ENCODE assay signal across 17 mouse cellular contexts in genomic region chr3:121354861-121355470, GRCm38 (mm10).
DNase-seq lines count a peak whose midpoint lies in the region; ATAC-seq and TF ChIP-seq lines count a peak whose summit lies in the region.
"Had no signal": no experiment of that assay in that cellular context is flagged by ENCODE, and none has a peak within 500 bp of the region (broad histone marks: within the 10 kb centered on the region; RNA-seq: fewer than 3 reads in every experiment).

No protein-coding gene starts in this region.

- WGBS in embryonic facial prominence, embryonic 10.5 days: 89% methylated on average over 18 of the region's 18 CpGs

- TF ChIP-seq POLR2A in ES-Bruce4 (IDR thresholded peaks at IDR 0.05; ENCODE audit: insufficient read depth, low read length): no peak

- TF ChIP-seq CTCF in E14TG2a.4 (conservative IDR thresholded peaks at IDR 0.05; ENCODE audit: low read length) (no peak), ES-Bruce4 (IDR thresholded peaks at IDR 0.05; ENCODE audit: low read depth, low read length) (no peak)

- no peak overlapping the region for H3K27ac ChIP-seq in ES-Bruce4 (ENCODE audit: insufficient read depth, low read length)
- no peak overlapping the region for H3K27ac ChIP-seq in embryonic facial prominence, embryonic 10.5 days (replicated peaks)
- H3K27ac ChIP-seq: forebrain, embryonic 13.5 days; limb, embryonic 10.5 days; midbrain, embryonic 10.5 days had no signal

- H3K9me3 ChIP-seq in E14TG2a.4 (ENCODE audit: low read length) (no peaks in the 10 kb centered on the region), ES-Bruce4 (replicated peaks; ENCODE audit: control insufficient read depth, insufficient read depth, low read length, poor library complexity, severe bottlenecking) (no peaks in the 10 kb centered on the region)
- no peaks in the 10 kb centered on the region for H3K9me3 ChIP-seq in embryonic facial prominence, embryonic 10.5 days
- H3K9me3 ChIP-seq: forebrain, embryonic 13.5 days; heart, embryonic 12.5 days; limb, embryonic 10.5 days; midbrain, embryonic 10.5 days had no signal

- H3K4me1 ChIP-seq in E14TG2a.4 (replicated peaks; ENCODE audit: low read depth, low read length) (peaks cover 34% of the 10 kb centered on the region), ES-Bruce4 (ENCODE audit: control insufficient read depth, insufficient read depth, low read length) (no peaks in the 10 kb centered on the region)
- peaks cover 12% of the 10 kb centered on the region for H3K4me1 ChIP-seq in embryonic facial prominence, embryonic 10.5 days

- no peak for ATAC-seq in monocyte, adult 5-6 weeks (replicated peaks; ENCODE audit: insufficient number of reproducible peaks, low FRiP score, low TSS enrichment, poor library complexity, severe bottlenecking)
- ATAC-seq: forebrain, embryonic 13.5 days had no signal

- H3K36me3 ChIP-seq in E14TG2a.4 (ENCODE audit: insufficient read depth, low read length) (no peaks in the 10 kb centered on the region), ES-Bruce4 (ENCODE audit: control insufficient read depth, insufficient read depth, low read length, poor library complexity, severe bottlenecking) (no peaks in the 10 kb centered on the region)
- no peaks in the 10 kb centered on the region for H3K36me3 ChIP-seq in embryonic facial prominence, embryonic 10.5 days (replicated peaks)
- H3K36me3 ChIP-seq: midbrain, embryonic 10.5 days had no signal

- no peak overlapping the region for H3K9ac ChIP-seq in ES-Bruce4 (ENCODE audit: low read depth, poor library complexity, severe bottlenecking)
- H3K9ac ChIP-seq: forebrain, embryonic 13.5 days; heart, embryonic 12.5 days had no signal

- peak; percentile 52 to 58 for DNase-seq in adrenal gland, postnatal 36 days
- DNase-seq in cerebellum, adult 9-10 months: peak; percentile 80
- no peak for DNase-seq in embryonic facial prominence, embryonic 10.5 days (ENCODE audit: low spot score)
- no peak for DNase-seq in layer of hippocampus, postnatal 25 days (ENCODE audit: extremely low spot score in 1 of 2, low spot score in 1 of 2)
- no peak for DNase-seq in embryo, embryonic 10 days (ENCODE audit: low spot score)
- DNase-seq: kidney, adult 8-10 months; lung, adult 2 months; lung, postnatal 4 days; right cerebral cortex, postnatal 4 days; thymus, postnatal 4 days had no signal

- no peak for TF ChIP-seq EP300 in ES-Bruce4 (IDR thresholded peaks at IDR 0.05; ENCODE audit: insufficient read depth, low read depth, low read length)

- H3K27me3 ChIP-seq in E14TG2a.4 (ENCODE audit: insufficient read depth, low read length): no peaks in the 10 kb centered on the region
- H3K27me3 ChIP-seq in ES-Bruce4 (ENCODE audit: control insufficient read depth, insufficient read depth, low read length, poor library complexity, severe bottlenecking): no peaks in the 10 kb centered on the region
- no peaks in the 10 kb centered on the region for H3K27me3 ChIP-seq in embryonic facial prominence, embryonic 10.5 days (replicated peaks; ENCODE audit: low read depth, poor library complexity, severe bottlenecking)
- H3K27me3 ChIP-seq: forebrain, embryonic 13.5 days; heart, embryonic 12.5 days had no signal

- H3K4me3 ChIP-seq in E14TG2a.4 (replicated peaks; ENCODE audit: low read length) (peak overlapping the region; percentile 66), ES-Bruce4 (ENCODE audit: low read depth, low read length) (peak overlapping the region; percentile 31)
- no peak overlapping the region for H3K4me3 ChIP-seq in embryonic facial prominence, embryonic 10.5 days
- H3K4me3 ChIP-seq: forebrain, embryonic 13.5 days; heart, embryonic 12.5 days; limb, embryonic 10.5 days; midbrain, embryonic 10.5 days had no signal

Comparison
In these comparisons a context has a peak if more than half of its experiments do, and no peak if none do; other contexts are left out.
1. DNase-seq: peak in adrenal gland, postnatal 36 days (2 of 2) and cerebellum, adult 9-10 months (single experiment); none in embryonic facial prominence, embryonic 10.5 days (single experiment), layer of hippocampus, postnatal 25 days (0 of 2) and embryo, embryonic 10 days (single experiment).